Mouse (Mus musculus) embryo, embryonic 10.5 days (tissue): ENCODE data around the gene Rgs6.

Experiments
- DNase-seq: peaks from one replicate; pipeline ENCODE4 v3.0.0-alpha.2; 2015; ENCODE audit warnings: low spot score

Rgs6 gene

GRCm38 (mm10) chr12:82973771-82974170, 385.7 kb downstream of the Rgs6 start:
- no peak for DNase-seq

- DNase-seq = no peak
These were observed 390.2 kb downstream of the Rgs6 start for GRCm38 (mm10) chr12:82978275-82978674.

GRCm38 (mm10) chr12:82982716-82983115, 394.6 kb downstream of the Rgs6 start:
- no peak for DNase-seq

- DNase-seq = no peak
These were observed 397.2 kb downstream of the Rgs6 start for GRCm38 (mm10) chr12:82985300-82985699.

GRCm38 (mm10) chr12:82987661-82988060, 399.6 kb downstream of the Rgs6 start:
- no peak for DNase-seq

GRCm38 (mm10) chr12:82993905-82994304, 405.8 kb downstream of the Rgs6 start:
- DNase-seq = peak; percentile 14

GRCm38 (mm10) chr12:82996775-82997174, 408.7 kb downstream of the Rgs6 start:
- no peak for DNase-seq

GRCm38 (mm10) chr12:82998682-82999332, 410.7 kb downstream of the Rgs6 start:
- DNase-seq = no peak

- DNase-seq = no peak
These were observed 411.4 kb downstream of the Rgs6 start for GRCm38 (mm10) chr12:82999333-83000032.

- no peak for DNase-seq
These were observed 412.0 kb downstream of the Rgs6 start for GRCm38 (mm10) chr12:83000033-83000570.

GRCm38 (mm10) chr12:83000957-83001356, 412.9 kb downstream of the Rgs6 start:
- DNase-seq = no peak

GRCm38 (mm10) chr12:83004014-83004682, 416.1 kb downstream of the Rgs6 start:
- DNase-seq = no peak

- DNase-seq = no peak
These were observed 423.0 kb downstream of the Rgs6 start for GRCm38 (mm10) chr12:83011056-83011565.

- no peak for DNase-seq
These were observed 426.0 kb downstream of the Rgs6 start for GRCm38 (mm10) chr12:83013918-83014691.

- peak; percentile 48 for DNase-seq
These were observed 426.8 kb downstream of the Rgs6 start for GRCm38 (mm10) chr12:83014848-83015247.

GRCm38 (mm10) chr12:83015366-83015765, 427.3 kb downstream of the Rgs6 start:
- no peak for DNase-seq

GRCm38 (mm10) chr12:83016486-83016885, 428.4 kb downstream of the Rgs6 start:
- no peak for DNase-seq

GRCm38 (mm10) chr12:83018005-83018404, 429.9 kb downstream of the Rgs6 start:
- DNase-seq = peak; percentile 94

- peak; percentile 21 for DNase-seq
These were observed 438.9 kb downstream of the Rgs6 start for GRCm38 (mm10) chr12:83026985-83027384.

- DNase-seq = no peak
These were observed 445.2 kb downstream of the Rgs6 start for GRCm38 (mm10) chr12:83033171-83033835.

- no peak for DNase-seq
These were observed 446.9 kb downstream of the Rgs6 start for GRCm38 (mm10) chr12:83034859-83035569.
